Mouse (Mus musculus) left cerebral cortex, postnatal 14 days (tissue): Measurements from ENCODE around the gene Cdh12. TPM values are rescaled to one million over a fixed set of nuclear protein-coding genes. Genes with fewer than 3 reads are reported as not detected.
"Not testable (repeated sequence)": the region's sequence is repeated elsewhere in the genome, so short reads cannot be mapped to it uniquely, and the experiment has no call there.

ENCODE experiments used
- DNase-seq, 2 experiments: peaks; one replicate each; pipeline ENCODE4 v3.0.0; 2021 to 2022; ENCODE audit warnings: low spot score in 2 of 2, mixed read lengths in 1 of 2
- intact Hi-C: fragments of 180-260 bp; cut with DNase I; formaldehyde crosslinking; loops from one replicate; pipeline ENCODE4 v1.15.1; 2025
- long read RNA-seq, 2 experiments: library from polyadenylated mRNA; stranded (forward); transcript quantifications; one replicate each; pipeline ENCODE4 v2.0.0; 2021
- total RNA-seq, 2 experiments: library from RNA; stranded (reverse); gene quantifications; 2 replicates each; pipeline ENCODE4 v1.2.3; 2021

Gene Cdh12
- 10 to 100 TPM; 44.6 to 50.6 TPM for total RNA-seq
- long read RNA-seq, experiment 1, full-length matches to known transcripts = 3 of 5 reads
- long read RNA-seq, experiment 1, partial matches to known transcripts = 0 of 5 reads
- long read RNA-seq, experiment 1, other reads (novel, unspliced or antisense) = 2 of 5 reads
- long read RNA-seq, experiment 2, full-length matches to known transcripts = 1 of 6 reads
- long read RNA-seq, experiment 2, partial matches to known transcripts = 0 of 6 reads
- long read RNA-seq, experiment 2, other reads (novel, unspliced or antisense) = 5 of 6 reads

- peak; percentile 27 to 40 for DNase-seq
- intact Hi-C loops = no loop called here
Observed at GRCm38 (mm10) chr15:20448861-20449663, at the start of gene Cdh12. Gene Cdh12 (plus strand): TSS chr15:20449265.

- intact Hi-C loops = loop anchor here (10.0 kb wide), 1 partner anchor 269 kb away; no protein-coding TSS in a partner anchor
Observed at GRCm38 (mm10) chr15:20403596-20403995, 45.5 kb upstream of the Cdh12 start.

GRCm38 (mm10) chr15:20413397-20413796 is 35.7 kb upstream of the Cdh12 start:
- DNase-seq = no peak
- intact Hi-C loops = no loop called here

More at GRCm38 (mm10) chr15:20403596-20403995, 45.5 kb upstream of the Cdh12 start:
- DNase-seq = peak; percentile 6 to 12

- no peak for DNase-seq
- intact Hi-C loops = no loop called here
Observed at GRCm38 (mm10) chr15:20436356-20436755, 12.7 kb upstream of the Cdh12 start.

- intact Hi-C loops = loop anchor here (10.0 kb wide), 1 partner anchor 944 kb away; no protein-coding TSS in a partner anchor
- DNase-seq = no peak
Observed at GRCm38 (mm10) chr15:20450558-20450957, 1.5 kb downstream of the Cdh12 start.

GRCm38 (mm10) chr15:20458508-20458907 is 9.4 kb downstream of the Cdh12 start:
- intact Hi-C loops = loop anchor here (10.0 kb wide), 1 partner anchor 936 kb away; no protein-coding TSS in a partner anchor
- no peak for DNase-seq

- intact Hi-C loops = no loop called here
Observed at GRCm38 (mm10) chr15:20462500-20462899, 13.4 kb downstream of the Cdh12 start.

GRCm38 (mm10) chr15:20463601-20464000 is 14.5 kb downstream of the Cdh12 start:
- intact Hi-C loops = no loop called here

More at GRCm38 (mm10) chr15:20462500-20462899, 13.4 kb downstream of the Cdh12 start:
- no peak for DNase-seq

GRCm38 (mm10) chr15:20550979-20551378 is 101.9 kb downstream of the Cdh12 start:
- DNase-seq = no peak
- intact Hi-C loops = no loop called here

More at GRCm38 (mm10) chr15:20463601-20464000, 14.5 kb downstream of the Cdh12 start:
- peak in 1 of 2 experiments; percentile 33 for DNase-seq

- intact Hi-C loops = no loop called here
Observed at GRCm38 (mm10) chr15:20571012-20571411, 121.9 kb downstream of the Cdh12 start.

GRCm38 (mm10) chr15:20582567-20583075 is 133.6 kb downstream of the Cdh12 start:
- no peak for DNase-seq
- intact Hi-C loops = no loop called here

More at GRCm38 (mm10) chr15:20571012-20571411, 121.9 kb downstream of the Cdh12 start:
- no peak for DNase-seq

GRCm38 (mm10) chr15:20591599-20591998 is 142.5 kb downstream of the Cdh12 start:
- intact Hi-C loops = no loop called here
- DNase-seq = peak in 1 of 2 experiments; percentile 5

- DNase-seq, intact Hi-C loops: not testable (repeated sequence)
Observed at GRCm38 (mm10) chr15:20605751-20606150, 156.7 kb downstream of the Cdh12 start.

- peak; percentile 5 to 7 for DNase-seq
Observed at GRCm38 (mm10) chr15:20634593-20634992, 185.5 kb downstream of the Cdh12 start.

GRCm38 (mm10) chr15:20639155-20639554 is 190.1 kb downstream of the Cdh12 start:
- intact Hi-C loops = no loop called here
- no peak for DNase-seq

More at GRCm38 (mm10) chr15:20634593-20634992, 185.5 kb downstream of the Cdh12 start:
- intact Hi-C loops = no loop called here

- intact Hi-C loops = no loop called here
- no peak for DNase-seq
Observed at GRCm38 (mm10) chr15:20642905-20643414, 193.9 kb downstream of the Cdh12 start.

- intact Hi-C loops = no loop called here
- peak; percentile 8 to 27 for DNase-seq
Observed at GRCm38 (mm10) chr15:20660221-20660620, 211.2 kb downstream of the Cdh12 start.

GRCm38 (mm10) chr15:20666650-20667049 is 217.6 kb downstream of the Cdh12 start, which contains the start of gene Acot10:
Gene Acot10 (minus strand): TSS chr15:20666750.
- DNase-seq = no peak
- intact Hi-C loops = no loop called here

GRCm38 (mm10) chr15:20667350-20667749 is 218.3 kb downstream of the Cdh12 start:
- peak; percentile 2 to 6 for DNase-seq
- intact Hi-C loops = no loop called here

- intact Hi-C loops = no loop called here
- DNase-seq = no peak
Observed at GRCm38 (mm10) chr15:20667989-20668388, 218.9 kb downstream of the Cdh12 start.
